Mouse (Mus musculus): ENCODE measurements around the gene Drd4.

DNA sequence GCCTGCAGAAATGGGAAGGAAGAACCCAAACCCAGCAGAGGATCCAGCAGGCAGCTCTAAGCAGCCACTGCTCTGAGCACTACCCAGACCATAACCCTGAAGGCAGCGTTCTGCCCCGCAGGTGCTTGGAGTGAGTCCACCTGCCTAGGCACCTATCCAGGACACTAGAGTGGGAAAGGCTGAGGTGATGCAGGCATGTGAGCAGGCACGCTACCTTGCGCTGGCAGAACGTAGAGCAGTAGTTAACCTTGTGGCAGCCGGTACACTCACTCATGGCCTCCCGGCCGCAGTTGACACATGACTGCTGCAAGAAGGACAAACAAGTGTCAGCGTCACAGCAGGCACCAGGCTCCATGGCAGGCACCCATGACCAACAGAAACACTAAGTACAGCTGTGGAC is 9.6 kb downstream of the Drd4 start:
- TF ChIP-seq POLR2A (IDR thresholded peaks at IDR 0.05; ENCODE audit: low read depth, low read length) (no peak), CTCF (IDR thresholded peaks at IDR 0.05; ENCODE audit: extremely low read depth, insufficient read depth, insufficient read length, insufficient replicate concordance) (no peak)
